Comparison of ENCODE assay signal across 8 mouse cellular contexts in the genomic region with DNA sequence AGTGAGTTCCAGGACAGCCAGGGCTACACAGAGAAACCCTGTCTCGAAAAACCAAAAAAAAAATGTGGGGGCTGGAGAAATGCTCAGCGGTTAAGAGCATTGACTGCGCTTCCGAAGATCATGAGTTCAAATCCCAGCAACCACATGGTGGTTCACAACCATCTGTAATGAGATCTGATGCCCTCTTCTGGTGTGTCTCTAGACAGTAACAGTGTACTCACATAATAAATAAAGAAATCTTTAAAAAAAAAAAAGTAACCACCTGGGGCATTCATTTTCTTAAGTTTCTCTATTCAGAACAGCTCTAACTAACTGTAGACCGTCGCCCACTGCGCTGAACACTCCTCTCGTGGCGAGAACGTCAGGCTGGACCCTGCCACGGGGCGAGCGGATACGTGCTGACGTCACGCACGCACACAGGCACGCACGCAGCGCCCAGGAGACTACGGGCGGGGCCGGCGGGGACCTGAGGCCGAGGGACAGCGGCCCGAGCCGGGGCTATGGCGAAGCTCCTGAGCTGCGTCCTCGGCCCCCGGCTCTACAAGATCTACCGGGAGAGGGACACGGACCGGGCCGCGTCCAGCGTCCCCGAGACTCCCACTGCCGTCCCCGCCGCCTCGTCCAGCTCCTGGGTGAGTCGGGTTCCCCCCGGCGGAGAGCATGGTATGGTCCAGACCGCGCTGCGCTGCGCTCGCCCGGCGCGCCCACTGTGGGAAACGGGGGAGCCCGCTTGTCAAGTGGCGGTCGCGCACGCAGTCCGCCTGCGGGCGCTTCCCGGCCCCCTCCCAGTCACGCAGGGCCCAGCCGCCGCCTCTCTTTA. TPM values are rescaled to one million over a fixed set of nuclear protein-coding genes. Genes with fewer than 3 reads are reported as not detected.
DNase-seq lines count a peak whose midpoint lies in the region; ATAC-seq and TF ChIP-seq lines count a peak whose summit lies in the region.

Gene Abhd16a (plus strand): TSS at position 439 of the 820 bp plus-strand sequence.

- TF ChIP-seq RAD21 in MEL (IDR thresholded peaks at IDR 0.05; ENCODE audit: low read depth, low read length), result no peak

- 3% methylated on average over 67 of the region's 67 CpGs for WGBS in cerebellum, adult 2 months
- 2% methylated on average over 67 of the region's 67 CpGs for WGBS in lung, embryonic 16.5 days

- H3K4me1 ChIP-seq in MEL (ENCODE audit: control insufficient read depth in 1 of 2, insufficient read depth in 2 of 2, low read length in 2 of 2), result peaks cover 5 to 32% of the 10 kb centered on the region in 2 experiments
- H3K4me1 ChIP-seq in cerebellum, adult 2 months (ENCODE audit: control insufficient read depth, insufficient read depth, low read length), result peaks cover 25% of the 10 kb centered on the region; the same call in 1 of the 2 replicates
- H3K4me1 ChIP-seq in lung, embryonic 16.5 days (replicated peaks; ENCODE audit: control insufficient read depth, insufficient read depth, low read length), result peaks cover 8% of the 10 kb centered on the region

- H3K9ac ChIP-seq in MEL (ENCODE audit: control insufficient read depth, low read depth, low read length, poor library complexity, severe bottlenecking), result peak within 1 kb of the TSS; percentile 87
- H3K9ac ChIP-seq in lung, embryonic 16.5 days (ENCODE audit: low read length), result peak within 1 kb of the TSS; percentile 96

- H3K36me3 ChIP-seq in MEL (ENCODE audit: control insufficient read depth in 1 of 2, insufficient read depth in 2 of 2, low read length in 2 of 2), result peaks cover 0 to 14% of the 10 kb centered on the region in 2 experiments; a peak in 2 of 4 replicates
- peaks cover 15% of the 10 kb centered on the region for H3K36me3 ChIP-seq in lung, embryonic 16.5 days (ENCODE audit: control insufficient read depth, insufficient read depth, low read length)

- H3K79me2 ChIP-seq in MEL (ENCODE audit: control insufficient read depth, insufficient read depth, low read length, poor library complexity), result peaks cover 18% of the 10 kb centered on the region

- TF ChIP-seq POLR2A in MEL (IDR thresholded peaks at IDR 0.05; ENCODE audit: control insufficient read depth in 1 of 2, insufficient read depth in 1 of 2, low read depth in 1 of 2, low read length in 2 of 2, poor library complexity in 1 of 2), result peak; percentile 73 to 84
- TF ChIP-seq POLR2A in cerebellum, adult 2 months (IDR thresholded peaks at IDR 0.05; ENCODE audit: borderline replicate concordance, insufficient read depth, low read length), result peak; percentile 82

- no peaks in the 10 kb centered on the region for H3K27me3 ChIP-seq in MEL (ENCODE audit: control insufficient read depth in 1 of 2, insufficient read depth in 2 of 2, low read length in 2 of 2)
- no peaks in the 10 kb centered on the region for H3K27me3 ChIP-seq in cerebellum, adult 2 months (ENCODE audit: control insufficient read depth, insufficient read depth, low read length)
- H3K27me3 ChIP-seq in lung, embryonic 16.5 days (ENCODE audit: control insufficient read depth, insufficient read depth, low read depth, low read length), result no peaks in the 10 kb centered on the region

- peak within 1 kb of the TSS; percentile 81 for H3K27ac ChIP-seq in MEL (ENCODE audit: control insufficient read depth, low read depth, low read length)
- peak within 1 kb of the TSS; percentile 100 for H3K27ac ChIP-seq in cerebellum, adult 2 months (ENCODE audit: insufficient read depth, low read length)
- H3K27ac ChIP-seq in lung, embryonic 16.5 days (ENCODE audit: low read length), result peak within 1 kb of the TSS; percentile 97

- H3K4me2 ChIP-seq in lung, embryonic 16.5 days (ENCODE audit: low read depth, low read length), result peak within 1 kb of the TSS; percentile 55

- peak in 1 of 3 experiments; percentile 3; a peak in 1 of 6 replicates for TF ChIP-seq CTCF in MEL (IDR thresholded peaks at IDR 0.05 in 2 of 3, conservative IDR thresholded peaks at IDR 0.05 in 1 of 3; ENCODE audit: control insufficient read depth in 1 of 3, insufficient read depth in 1 of 3, low read depth in 2 of 3, low read length in 3 of 3, poor library complexity in 1 of 3, severe bottlenecking in 1 of 3)
- TF ChIP-seq CTCF in cerebellum, adult 2 months (IDR thresholded peaks at IDR 0.05; ENCODE audit: borderline replicate concordance, insufficient read depth, low read depth, low read length), result no peak

- no peaks in the 10 kb centered on the region for H3K9me3 ChIP-seq in MEL (replicated peaks; ENCODE audit: insufficient read depth, low read length)
- H3K9me3 ChIP-seq in lung, embryonic 16.5 days (ENCODE audit: control insufficient read depth, low read length), result no peaks in the 10 kb centered on the region

- peak; percentile 96 for DNase-seq in MEL (ENCODE audit: low read depth, low spot score)
- peak; percentile 96 to 98 for DNase-seq in cerebellum, adult 2 months
- peak; percentile 91 for DNase-seq in forelimb bud, embryonic 11.5 days (ENCODE audit: low read depth, low spot score)
- peak; percentile 86 for DNase-seq in layer of hippocampus, adult 9-10 months (ENCODE audit: low spot score)
- DNase-seq in ovary, postnatal 10 days (ENCODE audit: low spot score), result peak; percentile 93
- peak; percentile 88 to 94 for DNase-seq in thymus, postnatal 10 days (ENCODE audit: low spot score in 2 of 2)

- peak; percentile 96 to 98 for ATAC-seq in hematopoietic stem cell, adult 5-6 weeks (replicated peaks in 1 of 2; ENCODE audit: insufficient read depth in 1 of 2, low FRiP score in 2 of 2, low TSS enrichment in 1 of 2, low read depth in 1 of 2, poor library complexity in 2 of 2, severe bottlenecking in 2 of 2)
- ATAC-seq in lung, embryonic 16.5 days (ENCODE audit: low read depth), result peak; percentile 99

- H3K4me3 ChIP-seq in MEL (ENCODE audit: control insufficient read depth in 1 of 2, insufficient read depth in 1 of 2, low read depth in 2 of 2, low read length in 2 of 2), result peak within 1 kb of the TSS; percentile 69 to 94
- peak within 1 kb of the TSS; percentile 80 for H3K4me3 ChIP-seq in cerebellum, adult 2 months (replicated peaks; ENCODE audit: insufficient read depth, low read depth, low read length)
- H3K4me3 ChIP-seq in lung, embryonic 16.5 days (ENCODE audit: low read length), result peak within 1 kb of the TSS; percentile 74

- peak in 1 of 2 experiments; percentile 15; a peak in 1 of 4 replicates for TF ChIP-seq EP300 in MEL (IDR thresholded peaks at IDR 0.05; ENCODE audit: low read depth in 1 of 2, low read length in 2 of 2)

TF ChIP-seq in MEL, 35 proteins besides CTCF, POLR2A, EP300 and RAD21:
- TF ChIP-seq MYB (IDR thresholded peaks at IDR 0.05; ENCODE audit: low read depth, low read length) (no peak), NELFE (IDR thresholded peaks at IDR 0.05; ENCODE audit: low read depth, low read length) (peak; percentile 90), SIN3A (IDR thresholded peaks at IDR 0.05; ENCODE audit: low read length) (peak; percentile 42), CHD2 (IDR thresholded peaks at IDR 0.05; ENCODE audit: low read length) (no peak), POLR2AphosphoS2 (IDR thresholded peaks at IDR 0.05; ENCODE audit: low read length) (peak; percentile 88; the same call in 1 of the 2 replicates), MXI1 (IDR thresholded peaks at IDR 0.05; ENCODE audit: low read depth, low read length) (peak; percentile 78), MYC (IDR thresholded peaks at IDR 0.05; ENCODE audit: low read depth, low read length) (peak; percentile 80; the same call in 1 of the 2 replicates), ZMIZ1 (IDR thresholded peaks at IDR 0.05; ENCODE audit: low read depth, low read length) (peak; percentile 89), MAZ (IDR thresholded peaks at IDR 0.05; ENCODE audit: low read depth, low read length) (peak; percentile 87; the same call in 1 of the 2 replicates), TAL1 (IDR thresholded peaks at IDR 0.05; ENCODE audit: low read length) (no peak), ZNF384 (IDR thresholded peaks at IDR 0.05; ENCODE audit: low read depth, low read length) (no peak), TBP (IDR thresholded peaks at IDR 0.05; ENCODE audit: low read depth, low read length) (peak; percentile 66; the same call in 1 of the 2 replicates), CHD1 (IDR thresholded peaks at IDR 0.05; ENCODE audit: low read depth, low read length) (peak; percentile 99), SMC3 (IDR thresholded peaks at IDR 0.05; ENCODE audit: low read depth, low read length) (no peak), RCOR1 (IDR thresholded peaks at IDR 0.05; ENCODE audit: low read depth, low read length) (0 out of 2 replicates have a peak, but pooled peaks have one; percentile 15), ETS1 (IDR thresholded peaks at IDR 0.05; ENCODE audit: low read depth, low read length) (peak; percentile 51), USF1 (IDR thresholded peaks at IDR 0.05; ENCODE audit: low read depth, low read length) (0 out of 2 replicates have a peak, but pooled peaks have one; percentile 47), UBTF (IDR thresholded peaks at IDR 0.05; ENCODE audit: borderline replicate concordance, insufficient read depth, low read depth, low read length) (0 out of 2 replicates have a peak, but pooled peaks have one; percentile 46), USF2 (IDR thresholded peaks at IDR 0.05; ENCODE audit: borderline replicate concordance in 1 of 2, insufficient read depth in 1 of 2, low read depth in 1 of 2, low read length in 2 of 2) (no peak), GABPA (IDR thresholded peaks at IDR 0.05; ENCODE audit: low read depth, low read length) (no peak), NRF1 (IDR thresholded peaks at IDR 0.05; ENCODE audit: insufficient read depth, low read depth, low read length, poor library complexity, severe bottlenecking) (peak; percentile 42; the same call in 1 of the 2 replicates), TCF12 (IDR thresholded peaks at IDR 0.05; ENCODE audit: low read depth, low read length) (peak; percentile 48), MAX (IDR thresholded peaks at IDR 0.05; ENCODE audit: low read length) (peak; percentile 70), BHLHE40 (IDR thresholded peaks at IDR 0.05; ENCODE audit: borderline replicate concordance, low read depth, low read length) (peak; percentile 8; the same call in 1 of the 2 replicates), KAT2A (conservative IDR thresholded peaks at IDR 0.05; ENCODE audit: low read depth, low read length) (no peak; the same call in 1 of the 2 replicates), HCFC1 (IDR thresholded peaks at IDR 0.05; ENCODE audit: low read depth, low read length) (peak; percentile 72)

RNA-seq across cellular contexts. Expression of gene Abhd16a, which starts in this region (rescaled TPM):
- total RNA-seq in MEL (2012; rRNA removed), result 86.9 and 126 TPM in 2 replicates
- polyA plus RNA-seq in MEL (2012; ENCODE audit: insufficient read depth in 1 of 2, insufficient read length in 2 of 2, low read depth in 1 of 2, low replicate concordance in 2 of 2, missing spikeins in 1 of 2), result 10 to 100 TPM in 1 of 2 experiments, not detected in 1; 96.1 TPM
- 337 and 394 TPM in 2 replicates for polyA plus RNA-seq in cerebellum, adult 2 months (2012; rRNA removed)
- 25.9 and 30.0 TPM in 2 replicates for total RNA-seq in hematopoietic stem cell, adult 5-6 weeks (2017)
- polyA plus RNA-seq in lung, embryonic 16.5 days (2015; fragmentation: Nextera tagmentation; extraction: Ambion mirVana), result 98.3 and 100 TPM in 2 replicates

Comparison
In these comparisons a context has a peak if more than half of its experiments do, and no peak if none do; other contexts are left out.
1. Peak in every context shown above with its lines: DNase-seq, ATAC-seq, H3K4me3 ChIP-seq and H3K27ac ChIP-seq.